Mouse (Mus musculus) embryo, embryonic 11.5 days (tissue): ENCODE measurements around the gene Gm45808.
"Not testable (repeated sequence)": the region's sequence is repeated elsewhere in the genome, so short reads cannot be mapped to it uniquely, and the experiment has no call there.

Experiments used
- DNase-seq: peaks from one replicate; pipeline ENCODE4 v3.0.0-alpha.2; 2012; ENCODE audit warnings: low read depth, low spot score

The Gm45808 gene

DNA sequence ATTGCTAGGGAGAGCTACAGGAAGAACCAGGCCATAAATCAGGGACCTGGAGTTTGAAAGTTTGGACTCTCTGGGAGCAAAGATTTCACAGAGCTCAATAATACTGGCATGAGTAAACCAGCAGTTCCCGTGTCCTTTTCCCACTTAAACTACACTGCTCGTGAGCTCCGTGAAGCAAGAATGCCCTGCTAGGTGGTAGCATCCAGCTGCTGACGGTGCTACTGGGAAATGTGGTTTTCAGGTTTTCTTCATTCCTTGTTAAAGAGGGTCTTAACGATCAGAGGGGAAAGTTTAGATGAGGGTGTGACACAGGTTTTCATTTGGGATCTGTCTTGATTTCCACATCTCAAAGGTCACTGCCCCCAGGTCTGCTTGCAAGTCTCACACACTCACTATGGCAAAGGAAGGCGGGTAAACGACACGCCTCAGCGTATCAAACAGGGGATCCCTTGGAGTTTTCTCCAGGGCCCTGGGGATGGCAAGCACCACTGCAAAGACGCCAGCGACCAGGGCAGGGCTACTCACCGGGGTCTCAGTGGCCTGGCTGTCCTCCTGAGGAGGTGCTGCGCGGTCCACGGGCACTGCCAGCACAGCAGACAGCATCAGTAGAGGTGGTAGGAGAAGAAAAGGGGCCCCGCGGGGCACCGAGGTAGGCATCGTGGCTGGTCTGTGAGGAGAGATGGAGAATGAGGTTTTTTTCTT is 22.7 kb upstream of the Gm45808 start:
- no peak for DNase-seq

DNA sequence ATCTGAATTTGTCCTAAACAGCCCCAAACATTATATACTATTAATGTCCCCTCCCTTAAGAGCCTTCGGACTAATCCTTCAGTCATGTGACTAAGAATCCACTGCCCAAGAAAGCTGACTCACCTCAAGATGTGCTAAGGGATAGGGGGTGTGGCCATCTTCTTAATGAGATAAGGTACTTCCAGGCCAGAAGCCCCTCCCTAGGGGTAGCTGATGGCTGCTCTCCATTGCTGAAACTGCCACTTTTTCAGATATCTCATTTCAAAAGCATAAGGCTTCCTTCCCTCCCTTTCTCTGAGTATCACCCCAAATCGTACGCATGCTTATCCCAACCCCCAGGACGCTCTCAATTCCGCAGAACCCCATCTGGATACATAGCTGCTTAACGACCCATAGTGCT is 21.9 kb upstream of the Gm45808 start:
- DNase-seq: no peak

DNA sequence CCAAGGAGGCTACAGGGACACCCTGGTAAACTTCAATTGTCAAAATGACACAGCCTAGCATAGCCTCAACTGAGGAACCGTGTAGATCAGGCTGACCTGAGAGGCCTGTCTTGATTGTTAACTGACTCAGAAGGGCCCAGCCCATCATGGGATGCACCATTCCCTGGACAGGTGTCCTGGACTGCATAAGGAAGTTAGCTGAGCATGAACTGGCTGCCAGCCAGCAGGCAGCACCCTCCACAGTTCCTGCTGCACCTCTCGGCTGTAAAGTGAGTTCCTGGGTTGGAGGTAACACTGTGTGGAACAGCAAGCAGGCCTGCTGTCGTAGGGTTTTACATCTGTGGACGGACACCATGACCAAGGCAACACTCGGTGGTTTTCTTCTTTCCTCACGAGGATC is 21.0 kb upstream of the Gm45808 start:
- no peak for DNase-seq

DNA sequence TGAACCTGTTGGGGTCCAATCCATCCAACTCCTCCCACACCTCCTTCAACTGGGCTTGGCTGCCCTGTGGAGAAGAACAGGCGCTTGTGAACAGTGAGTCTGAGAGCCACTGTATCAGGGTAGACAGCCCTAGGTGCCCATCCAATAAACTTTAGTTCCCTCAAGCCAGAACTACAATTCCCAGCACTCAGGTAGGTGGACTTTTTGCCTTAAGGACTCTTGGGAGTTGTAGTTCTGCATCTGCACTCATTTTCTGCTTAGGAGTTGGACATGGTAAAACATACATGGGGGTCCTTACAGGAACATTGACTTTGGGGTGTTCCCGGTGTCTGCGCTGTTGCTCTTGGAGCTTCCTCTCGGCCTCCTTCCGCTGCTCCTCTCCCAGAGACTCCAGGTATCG is 11.8 kb upstream of the Gm45808 start:
- DNase-seq: no peak

DNA sequence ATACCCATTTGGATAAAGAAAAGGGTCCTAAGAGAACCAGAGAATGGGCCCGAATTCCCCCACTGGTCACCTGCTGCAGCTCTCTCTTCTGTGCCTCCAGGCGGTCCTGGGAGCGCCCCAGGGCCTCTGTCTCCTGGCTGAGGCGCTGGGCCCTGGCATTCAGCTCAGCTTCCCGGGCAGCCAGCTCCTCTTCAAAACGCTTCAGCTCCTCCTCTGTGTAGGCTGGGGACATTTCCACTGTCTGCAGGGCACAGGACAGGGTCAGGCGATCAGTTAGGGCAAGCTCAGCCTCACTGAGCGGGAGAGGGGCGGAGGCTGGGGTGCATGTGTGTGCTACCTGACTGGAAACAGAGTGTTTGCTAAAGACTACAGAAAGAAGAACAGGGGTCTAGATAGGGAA is 7.9 kb upstream of the Gm45808 start:
- DNase-seq: no peak

DNA sequence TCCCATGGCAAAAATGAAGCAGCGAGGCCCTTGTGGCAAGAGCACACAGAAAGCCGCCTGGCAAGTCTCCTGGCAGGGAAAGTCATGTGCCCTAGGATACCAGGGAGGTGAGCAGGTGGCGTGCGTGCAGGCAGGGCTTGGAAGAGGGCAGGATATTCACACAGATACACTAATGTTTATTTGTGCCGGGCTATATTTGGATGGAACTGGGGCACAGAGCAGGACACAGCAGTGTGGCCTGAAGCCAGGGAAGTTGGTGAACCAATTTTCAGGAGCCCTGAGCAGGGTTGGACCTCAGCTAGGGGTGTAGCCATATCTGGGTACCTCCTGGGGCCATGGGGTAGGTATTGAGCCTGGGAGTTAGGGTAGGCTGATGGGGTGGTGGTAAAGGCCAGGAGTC is 6.3 kb upstream of the Gm45808 start:
- no peak for DNase-seq

DNA sequence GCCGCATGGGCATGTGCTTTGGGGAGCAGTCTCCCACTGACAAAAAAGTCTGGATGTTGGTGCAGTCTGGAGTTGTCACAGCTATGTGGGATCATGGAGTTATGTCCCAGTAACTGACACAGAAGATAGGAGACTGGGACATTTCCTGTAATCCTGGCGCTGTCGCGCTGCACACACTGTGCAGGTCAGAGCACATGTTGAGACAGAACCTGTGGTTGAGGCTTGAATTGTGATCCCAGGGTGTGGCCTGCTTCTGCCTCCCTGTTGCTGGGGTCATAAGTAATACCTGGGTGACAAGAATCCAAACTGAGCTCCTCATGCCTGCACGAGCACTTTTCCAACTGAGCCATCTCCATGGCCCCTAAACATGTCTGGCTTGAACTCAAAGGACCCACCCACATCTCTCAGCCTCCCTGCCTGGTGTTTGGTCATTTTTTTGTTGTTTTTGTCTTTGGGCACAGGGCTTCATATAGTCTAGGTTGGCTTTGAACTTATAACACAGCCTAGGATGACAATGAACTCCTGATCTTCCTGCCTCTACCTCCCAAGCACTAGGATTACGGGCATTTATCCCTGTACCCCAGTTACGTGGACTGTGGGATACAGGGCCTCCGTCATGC is 5.7 kb upstream of the Gm45808 start:
- no peak for DNase-seq

DNA sequence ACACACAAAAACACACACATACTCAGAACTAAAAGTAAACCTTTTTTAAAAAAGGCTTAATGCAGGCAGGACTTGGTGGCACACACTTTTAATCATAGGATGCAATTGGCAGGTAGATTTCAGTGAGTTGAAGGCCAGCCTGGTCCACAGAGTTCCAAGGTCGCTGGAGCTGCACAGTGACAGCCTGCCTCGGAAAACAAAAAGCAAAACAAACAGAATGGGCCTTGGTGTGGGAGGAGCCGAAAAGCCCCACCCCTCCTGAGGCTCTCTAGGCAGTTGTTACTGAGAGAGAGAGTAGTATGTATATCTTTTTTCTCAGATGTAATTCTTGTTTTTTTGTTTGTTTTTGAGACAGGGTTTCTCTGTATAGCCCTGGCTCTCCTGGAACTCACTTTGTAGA is 4.7 kb upstream of the Gm45808 start:
- no peak for DNase-seq

DNA sequence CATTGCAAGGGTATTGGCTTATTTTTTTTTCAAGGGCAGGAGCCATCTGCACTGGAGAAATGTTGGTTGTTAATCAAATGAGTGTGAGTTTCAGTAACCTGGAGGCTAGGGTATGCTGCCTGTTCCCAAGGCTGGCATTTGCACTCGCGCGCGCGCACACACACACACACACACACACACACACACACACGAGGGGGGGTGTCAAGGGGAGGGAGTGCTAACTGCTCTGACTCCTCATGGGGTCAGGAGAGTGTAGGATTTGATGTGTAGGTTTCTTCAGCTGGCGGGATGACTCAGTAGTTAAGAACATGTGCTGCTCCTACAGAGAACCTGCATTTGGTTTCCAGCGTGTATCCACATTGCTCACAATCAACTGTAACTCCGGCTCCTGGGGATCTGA is 4.2 kb upstream of the Gm45808 start:
- no peak for DNase-seq

DNA sequence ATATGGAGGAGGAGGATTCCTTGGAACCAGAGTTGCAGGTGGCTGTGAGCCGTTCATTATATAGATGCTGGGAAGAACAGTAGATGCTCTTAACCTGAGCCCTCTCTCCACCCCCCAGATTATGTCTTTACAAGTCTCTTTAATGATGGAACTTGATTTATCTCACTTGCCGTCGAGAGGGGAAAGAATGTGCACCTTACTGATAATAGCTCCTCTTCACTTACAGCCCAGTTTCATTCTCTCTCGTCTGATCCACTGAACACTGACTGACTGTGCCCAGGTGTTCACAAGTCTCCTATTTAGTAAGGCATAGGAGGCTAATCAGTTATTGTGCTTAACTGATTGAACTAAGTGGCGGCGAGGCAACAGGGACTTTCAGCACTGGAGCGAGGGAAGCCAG is 3.0 kb upstream of the Gm45808 start:
- DNase-seq: no peak

DNA sequence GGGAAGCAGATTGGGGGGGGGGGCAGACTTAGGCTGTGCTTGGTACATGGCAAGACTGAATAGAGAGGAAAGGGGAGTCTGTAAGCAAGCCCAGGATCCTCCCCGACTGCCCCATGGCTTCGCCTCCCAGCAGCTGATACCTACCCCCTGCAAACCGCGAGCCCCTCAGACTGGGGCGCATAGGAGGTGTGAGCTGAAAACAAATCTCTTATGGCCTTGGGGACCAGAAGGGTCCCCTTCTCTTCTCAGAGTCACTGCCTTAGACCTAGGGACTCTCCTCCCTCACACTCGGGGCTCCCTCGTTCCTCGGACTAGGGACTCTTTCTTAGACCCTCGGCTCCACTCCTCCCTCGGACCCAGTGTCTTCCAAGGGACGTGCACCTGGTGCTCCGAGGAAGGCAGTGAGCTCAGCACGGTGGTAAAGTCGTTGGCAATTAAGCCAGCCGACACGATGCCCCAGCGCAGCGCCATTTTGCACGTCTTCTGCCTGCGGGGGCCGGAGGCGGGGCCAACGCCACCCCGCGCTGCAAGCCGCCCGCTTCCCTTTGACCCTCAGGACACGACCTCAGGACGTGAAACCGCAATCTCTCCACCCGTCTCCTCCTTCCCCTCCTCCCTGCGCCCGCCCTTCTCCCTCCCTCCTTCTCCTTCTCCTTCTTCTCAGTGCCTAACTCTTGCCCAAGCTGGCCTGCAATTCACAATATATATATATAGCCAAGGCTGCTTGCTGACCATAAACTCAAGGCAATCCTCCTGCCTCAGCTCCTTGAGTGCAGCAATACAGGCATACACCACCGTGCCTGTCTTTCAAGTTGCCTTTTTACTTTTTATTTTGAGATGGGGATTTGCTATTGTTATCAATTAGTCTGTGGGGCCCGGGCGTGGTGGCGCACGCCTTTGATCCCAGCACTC is 1.9 kb upstream of the Gm45808 start, which contains the start of gene Dhdh:
Dhdh (minus strand) TSS at position 513 of the 912 bp plus-strand sequence.
- no peak for DNase-seq

DNA sequence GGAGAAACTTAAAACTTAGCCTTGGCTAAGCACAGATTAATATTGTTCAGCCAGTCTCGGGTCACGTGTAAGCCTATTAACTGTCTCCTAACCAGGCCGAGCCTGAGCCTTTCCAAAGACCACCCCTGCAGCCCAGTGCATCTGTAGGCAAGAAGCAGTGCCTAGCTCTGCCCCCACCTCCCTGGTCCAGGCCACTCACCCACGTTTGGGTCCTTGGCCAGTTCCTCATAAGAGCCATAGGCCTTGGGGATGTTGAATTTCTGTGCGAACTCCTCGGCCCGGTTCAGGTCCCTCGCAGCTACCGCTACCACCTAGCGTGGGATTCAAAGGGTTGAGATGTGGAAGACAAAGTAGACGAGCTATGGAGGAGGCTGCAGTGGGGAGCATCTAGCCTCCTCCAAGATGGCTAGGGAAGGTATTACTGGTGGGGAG is 1.3 kb upstream of the Gm45808 start:
- no peak for DNase-seq

DNA sequence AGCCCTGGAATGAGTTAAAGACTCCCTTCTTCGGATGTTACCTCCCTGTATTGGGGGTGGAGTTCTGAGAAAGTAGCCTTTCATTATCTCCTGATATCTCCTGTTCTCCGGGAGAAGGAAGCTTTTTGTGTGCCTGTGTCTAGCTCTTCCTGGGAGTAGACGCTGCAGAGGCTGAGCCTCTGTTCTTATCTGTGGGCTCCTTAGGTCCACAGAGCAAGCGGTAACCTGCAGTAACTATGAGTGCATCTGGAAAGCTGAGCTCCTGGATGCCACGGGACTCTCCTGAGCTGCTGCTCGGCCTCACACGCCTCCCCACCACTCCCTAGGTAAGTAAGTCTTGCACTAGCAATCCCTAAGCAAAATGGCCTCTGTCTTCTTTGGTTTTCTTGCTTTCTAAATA is 453 bp downstream of the Gm45808 start:
- DNase-seq: no peak

DNA sequence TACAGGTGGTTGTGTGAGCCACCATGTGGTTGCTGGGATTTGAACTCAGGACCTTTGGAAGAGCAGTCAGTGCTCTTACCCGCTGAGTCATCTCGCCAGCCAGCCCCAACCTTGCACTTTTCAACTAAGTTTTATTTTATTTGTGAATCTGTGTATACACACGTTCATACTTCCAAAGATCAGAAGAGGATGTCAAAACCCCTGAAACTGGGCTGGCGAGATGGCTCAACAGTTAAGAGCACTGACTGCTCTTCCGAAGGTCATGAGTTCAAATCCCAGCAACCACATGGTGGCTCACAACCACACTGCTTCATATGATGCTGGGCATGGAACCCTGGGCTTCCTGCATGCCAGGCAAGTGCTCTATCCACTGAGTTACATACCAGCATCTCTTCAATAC is 1.6 kb downstream of the Gm45808 start:
- not testable (repeated sequence) for DNase-seq

DNA sequence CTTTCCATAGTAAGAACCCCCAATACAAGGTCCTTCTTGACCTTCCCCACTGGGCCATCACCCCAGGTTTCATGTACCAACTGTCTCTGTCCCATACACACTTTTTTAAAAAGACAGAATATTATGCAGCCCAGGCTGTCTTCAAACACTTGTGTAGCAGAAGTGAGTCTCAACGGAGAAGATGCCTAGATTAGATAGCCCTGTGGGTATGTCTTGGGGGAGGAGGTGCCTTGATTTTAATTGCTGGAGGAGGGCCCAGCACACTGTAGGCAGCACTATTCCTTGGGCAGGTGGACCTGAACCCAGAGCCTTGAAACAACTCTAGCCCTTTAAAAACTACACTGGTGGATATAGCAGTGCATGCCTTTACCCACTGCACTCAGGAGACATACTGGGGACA is 4.4 kb downstream of the Gm45808 start:
- no peak for DNase-seq

DNA sequence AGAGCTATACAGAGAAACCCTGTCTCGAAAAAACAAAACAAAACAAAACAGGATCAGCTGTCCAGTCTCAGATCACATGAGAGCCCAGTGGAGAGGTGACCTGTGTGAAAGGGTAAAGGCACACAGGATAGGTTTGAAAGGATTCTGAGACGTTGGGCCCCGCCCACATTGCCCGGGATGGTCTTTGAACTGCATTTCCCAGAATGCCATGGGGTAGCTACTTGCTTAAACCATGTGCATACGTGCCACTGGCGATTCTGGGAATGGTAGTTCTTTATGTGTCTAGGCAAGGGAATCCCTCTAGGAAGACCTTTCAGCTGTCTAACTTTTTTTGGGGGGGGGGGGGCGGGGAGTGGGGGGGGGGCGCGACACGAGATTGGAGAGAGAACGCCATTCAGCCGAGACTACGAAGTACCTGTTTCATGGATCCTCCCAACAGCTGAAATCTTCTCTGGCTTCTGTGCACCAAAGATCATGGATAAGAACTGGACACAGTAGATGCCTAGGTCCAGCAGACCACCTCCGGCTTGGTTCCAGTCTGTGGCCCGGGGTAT is 5.2 kb downstream of the Gm45808 start, which contains the start of gene Tulp2:
Tulp2 (plus strand) TSS at position 504 of the 554 bp plus-strand sequence.
- no peak for DNase-seq

DNA sequence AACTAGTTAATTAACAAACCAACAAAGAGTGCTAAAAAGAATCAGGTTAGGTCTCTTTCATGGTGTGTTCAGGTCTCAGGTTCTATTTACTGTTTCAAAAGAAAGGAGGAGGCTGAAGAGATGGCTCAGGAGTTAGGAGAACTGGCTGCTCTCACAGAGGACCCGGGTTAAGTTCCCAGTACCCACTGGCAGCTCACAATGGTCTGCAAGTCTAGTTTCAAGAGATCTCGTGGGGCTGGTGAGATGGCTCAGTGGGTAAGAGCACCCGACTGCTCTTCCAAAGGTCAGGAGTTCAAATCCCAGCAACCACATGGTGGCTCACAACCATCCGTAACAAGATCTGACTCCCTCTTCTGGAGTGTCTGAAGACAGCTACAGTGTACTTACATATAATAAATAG is 6.3 kb downstream of the Gm45808 start:
- not testable (repeated sequence) for DNase-seq

DNA sequence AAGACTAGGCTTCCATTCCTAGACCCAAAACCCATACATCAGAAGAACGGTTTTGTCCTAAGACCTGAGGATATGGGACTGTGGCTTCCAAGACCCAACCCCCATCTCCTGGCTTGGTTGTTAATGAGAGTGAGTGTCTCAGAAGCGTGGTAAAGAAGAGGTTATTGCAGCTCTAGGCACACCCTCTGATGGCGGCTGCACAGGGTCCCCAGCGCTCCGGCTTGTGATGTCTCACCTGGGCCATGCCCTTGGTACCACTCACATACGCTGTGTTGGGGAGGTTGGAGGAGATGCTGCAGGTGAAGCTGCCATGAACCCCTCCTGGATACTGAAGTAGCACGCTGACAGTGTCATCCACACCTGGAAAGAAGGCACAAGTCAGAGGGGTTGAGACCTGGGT is 7.8 kb downstream of the Gm45808 start:
- DNase-seq: no peak

DNA sequence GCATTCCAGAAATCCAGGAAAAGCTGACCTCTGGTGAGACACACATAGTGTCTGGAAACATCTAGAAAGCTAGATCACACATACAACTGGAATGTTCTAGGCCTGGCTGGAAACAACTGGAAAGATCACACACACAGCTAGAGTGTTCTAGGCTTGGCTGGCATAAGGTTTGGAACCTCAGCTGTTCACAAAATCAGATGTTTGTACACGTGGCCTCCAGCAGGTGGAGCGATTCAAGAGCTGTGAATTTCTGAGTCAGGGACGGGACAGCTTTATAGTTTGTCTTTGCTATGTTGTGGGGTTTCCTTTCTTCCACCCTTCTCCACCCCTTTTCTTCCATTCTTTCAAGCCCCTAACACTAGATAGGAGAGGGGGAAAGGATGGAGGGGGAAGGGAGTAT is 9.6 kb downstream of the Gm45808 start:
- DNase-seq: no peak

DNA sequence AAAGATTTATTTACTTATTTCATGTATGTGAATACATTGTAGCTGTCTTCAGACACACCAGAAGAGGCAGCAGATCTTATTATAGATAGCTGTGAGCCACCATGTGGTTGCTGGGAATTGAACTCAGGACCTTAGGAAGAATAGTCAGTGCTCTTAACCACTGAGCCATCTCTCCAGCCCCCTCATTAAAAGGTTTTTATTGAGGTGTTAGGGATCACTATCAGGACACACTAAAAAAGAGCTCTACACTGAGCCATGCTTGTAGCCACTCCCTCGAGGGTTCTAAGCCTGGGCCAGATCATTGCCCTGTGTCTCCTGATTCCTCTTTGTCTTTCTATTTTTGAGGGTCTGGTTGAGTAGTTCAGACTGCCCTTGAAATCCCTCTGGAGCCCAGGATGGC is 10.2 kb downstream of the Gm45808 start:
- DNase-seq: no peak

DNA sequence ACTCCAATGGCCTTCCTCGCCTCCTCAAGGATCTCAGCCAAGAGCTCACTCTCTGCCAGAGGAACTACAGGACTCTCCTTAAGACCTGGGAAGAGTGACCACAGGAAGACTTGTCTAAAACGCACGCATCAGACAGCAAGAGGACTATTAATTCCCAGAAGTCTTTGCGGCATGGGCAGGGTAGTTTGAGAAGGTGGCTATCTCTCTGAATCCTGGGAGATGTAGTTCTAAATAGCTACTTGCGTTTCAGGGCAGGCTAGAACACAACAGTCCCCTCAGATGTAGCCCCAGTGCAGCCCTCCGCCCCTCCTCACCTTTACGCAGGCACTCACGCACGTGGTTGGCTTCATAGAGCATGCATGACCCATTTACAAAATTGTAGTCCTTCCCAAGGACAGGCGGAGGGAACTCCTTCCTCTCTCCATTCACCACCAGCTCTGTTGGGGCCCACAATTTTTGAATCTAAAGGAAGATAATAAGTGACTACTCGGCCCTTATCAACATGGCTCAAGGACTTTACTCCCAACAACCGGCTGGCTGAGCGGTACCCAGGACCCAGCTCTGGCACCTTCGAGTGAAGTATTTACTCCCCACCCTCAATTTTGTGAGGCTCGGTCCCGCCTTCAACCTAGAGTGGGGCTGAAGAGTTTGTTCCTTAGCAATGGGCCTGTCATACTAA is 11.2 kb downstream of the Gm45808 start:
- DNase-seq: no peak

DNA sequence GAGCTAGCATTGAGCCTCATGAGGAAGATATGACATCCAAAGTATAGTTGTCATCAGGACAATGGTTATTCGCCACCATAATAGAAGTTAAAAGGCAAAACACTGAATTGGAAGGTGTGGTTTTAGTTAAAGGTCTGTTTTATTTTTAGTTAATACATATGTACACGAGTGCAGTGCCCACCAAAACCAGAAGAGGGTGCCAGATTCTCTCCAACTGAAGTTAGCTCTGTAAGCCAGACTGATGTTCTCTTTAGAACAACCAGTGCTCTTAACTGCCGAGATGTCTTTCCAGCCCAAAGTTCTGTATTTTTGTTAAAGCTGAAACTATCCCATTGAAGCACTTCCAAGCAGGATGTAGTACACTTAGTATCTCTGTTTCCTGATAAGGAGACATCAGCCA is 15.7 kb downstream of the Gm45808 start:
- no peak for DNase-seq
